Mouse (Mus musculus) liver, embryonic 14.5 days (tissue): ENCODE data around the gene Htr5b.

Source experiments
- CTCF ChIP-seq: IDR thresholded peaks from 2 replicates; pipeline ENCODE4 v1.5.1; 2016; ENCODE audit warnings: antibody characterized with exemption, low read depth, control low read depth
- EP300 ChIP-seq: IDR thresholded peaks from 2 replicates; pipeline ENCODE4 v1.6.1; 2016; ENCODE audit warnings: antibody characterized with exemption, low read depth

- TF ChIP-seq CTCF (no peak), EP300 (no peak)
Observed at GRCm38 (mm10) chr1:121570522-121570921, 42.3 kb upstream of the Htr5b start.
